Mouse (Mus musculus): ENCODE measurements around the gene Cpz. TPM values are rescaled to one million over a fixed set of nuclear protein-coding genes. Genes with fewer than 3 reads are reported as not detected.

The Cpz gene
- polyA plus RNA-seq, 1 experiment: 1.0 TPM

GRCm38 (mm10) chr5:35562616-35563015 lies 37.1 kb upstream of the Cpz start:
- no peak overlapping the region for H3K27ac ChIP-seq (ENCODE audit: control insufficient read depth, insufficient read depth, low read length)

GRCm38 (mm10) chr5:35559447-35559846 lies 33.9 kb upstream of the Cpz start:
- DNase-seq: no peak
- no peak for TF ChIP-seq CTCF (IDR thresholded peaks at IDR 0.05; ENCODE audit: borderline replicate concordance, control insufficient read depth, extremely low read depth, insufficient read depth, low read length, poor library complexity)
- TF ChIP-seq POLR2A (IDR thresholded peaks at IDR 0.05; ENCODE audit: control insufficient read depth, extremely low read depth, insufficient read depth, low read length, poor library complexity): no peak
- Histone ChIP-seq H3K27ac (ENCODE audit: control insufficient read depth, insufficient read depth, low read length) (no peak overlapping the region), H3K4me3 (ENCODE audit: control insufficient read depth, insufficient read depth, low read length) (no peak overlapping the region), H3K4me1 (replicated peaks; ENCODE audit: control insufficient read depth, insufficient read depth, low read length) (no peaks in the 10 kb centered on the region), H3K36me3 (ENCODE audit: control insufficient read depth, insufficient read depth, low read length) (peaks cover 10% of the 10 kb centered on the region), H3K27me3 (ENCODE audit: control insufficient read depth, insufficient read depth, low read length) (no peaks in the 10 kb centered on the region)
- WGBS: 91% methylated on average over 8 of the region's 8 CpGs

More at GRCm38 (mm10) chr5:35562616-35563015, 37.1 kb upstream of the Cpz start:
- Histone ChIP-seq H3K27me3 (ENCODE audit: control insufficient read depth, insufficient read depth, low read length) (no peaks in the 10 kb centered on the region), H3K4me1 (replicated peaks; ENCODE audit: control insufficient read depth, insufficient read depth, low read length) (no peaks in the 10 kb centered on the region), H3K4me3 (ENCODE audit: control insufficient read depth, insufficient read depth, low read length) (no peak overlapping the region), H3K36me3 (ENCODE audit: control insufficient read depth, insufficient read depth, low read length) (peaks cover 13% of the 10 kb centered on the region)
- 92% methylated on average over 2 of the region's 2 CpGs for WGBS
- no peak for DNase-seq
- TF ChIP-seq POLR2A (IDR thresholded peaks at IDR 0.05; ENCODE audit: control insufficient read depth, extremely low read depth, insufficient read depth, low read length, poor library complexity) (no peak), CTCF (IDR thresholded peaks at IDR 0.05; ENCODE audit: borderline replicate concordance, control insufficient read depth, extremely low read depth, insufficient read depth, low read length, poor library complexity) (no peak)

- WGBS: 93% methylated on average over 13 of the region's 13 CpGs
- no peaks in the 10 kb centered on the region for H3K4me1 ChIP-seq (replicated peaks; ENCODE audit: control insufficient read depth, insufficient read depth, low read length)
- no peaks in the 10 kb centered on the region for H3K27me3 ChIP-seq (ENCODE audit: control insufficient read depth, insufficient read depth, low read length)
- H3K36me3 ChIP-seq (ENCODE audit: control insufficient read depth, insufficient read depth, low read length): peaks cover 2% of the 10 kb centered on the region; the same call in 1 of the 2 replicates
- H3K4me3 ChIP-seq (ENCODE audit: control insufficient read depth, insufficient read depth, low read length): no peak overlapping the region
- TF ChIP-seq CTCF (IDR thresholded peaks at IDR 0.05; ENCODE audit: borderline replicate concordance, control insufficient read depth, extremely low read depth, insufficient read depth, low read length, poor library complexity): no peak
- no peak for TF ChIP-seq POLR2A (IDR thresholded peaks at IDR 0.05; ENCODE audit: control insufficient read depth, extremely low read depth, insufficient read depth, low read length, poor library complexity)
- DNase-seq: no peak
- H3K27ac ChIP-seq (ENCODE audit: control insufficient read depth, insufficient read depth, low read length): no peak overlapping the region
These were observed 32.6 kb upstream of the Cpz start for GRCm38 (mm10) chr5:35557946-35558621.

- Histone ChIP-seq H3K4me3 (ENCODE audit: control insufficient read depth, insufficient read depth, low read length) (no peak overlapping the region), H3K27ac (ENCODE audit: control insufficient read depth, insufficient read depth, low read length) (no peak overlapping the region), H3K4me1 (replicated peaks; ENCODE audit: control insufficient read depth, insufficient read depth, low read length) (no peaks in the 10 kb centered on the region), H3K36me3 (ENCODE audit: control insufficient read depth, insufficient read depth, low read length) (no peaks in the 10 kb centered on the region), H3K27me3 (ENCODE audit: control insufficient read depth, insufficient read depth, low read length) (no peaks in the 10 kb centered on the region)
- TF ChIP-seq CTCF (IDR thresholded peaks at IDR 0.05; ENCODE audit: borderline replicate concordance, control insufficient read depth, extremely low read depth, insufficient read depth, low read length, poor library complexity): no peak
- 93% methylated on average over 7 of the region's 7 CpGs for WGBS
- DNase-seq: no peak
These were observed 30.9 kb upstream of the Cpz start for GRCm38 (mm10) chr5:35556393-35556792.

- Histone ChIP-seq H3K4me1 (replicated peaks; ENCODE audit: control insufficient read depth, insufficient read depth, low read length) (no peaks in the 10 kb centered on the region), H3K36me3 (ENCODE audit: control insufficient read depth, insufficient read depth, low read length) (no peaks in the 10 kb centered on the region), H3K27me3 (ENCODE audit: control insufficient read depth, insufficient read depth, low read length) (no peaks in the 10 kb centered on the region), H3K27ac (ENCODE audit: control insufficient read depth, insufficient read depth, low read length) (no peak overlapping the region), H3K4me3 (ENCODE audit: control insufficient read depth, insufficient read depth, low read length) (no peak overlapping the region)
- no peak for DNase-seq
- TF ChIP-seq CTCF (IDR thresholded peaks at IDR 0.05; ENCODE audit: borderline replicate concordance, control insufficient read depth, extremely low read depth, insufficient read depth, low read length, poor library complexity) (no peak), POLR2A (IDR thresholded peaks at IDR 0.05; ENCODE audit: control insufficient read depth, extremely low read depth, insufficient read depth, low read length, poor library complexity) (no peak)
- WGBS: 85% methylated on average over 4 of the region's 4 CpGs
These were observed 27.5 kb upstream of the Cpz start for GRCm38 (mm10) chr5:35552838-35553539.

- Histone ChIP-seq H3K27me3 (ENCODE audit: control insufficient read depth, insufficient read depth, low read length) (no peaks in the 10 kb centered on the region), H3K36me3 (ENCODE audit: control insufficient read depth, insufficient read depth, low read length) (no peaks in the 10 kb centered on the region), H3K4me1 (replicated peaks; ENCODE audit: control insufficient read depth, insufficient read depth, low read length) (no peaks in the 10 kb centered on the region), H3K4me3 (ENCODE audit: control insufficient read depth, insufficient read depth, low read length) (no peak overlapping the region), H3K27ac (ENCODE audit: control insufficient read depth, insufficient read depth, low read length) (no peak overlapping the region)
- no peak for TF ChIP-seq CTCF (IDR thresholded peaks at IDR 0.05; ENCODE audit: borderline replicate concordance, control insufficient read depth, extremely low read depth, insufficient read depth, low read length, poor library complexity)
- TF ChIP-seq POLR2A (IDR thresholded peaks at IDR 0.05; ENCODE audit: control insufficient read depth, extremely low read depth, insufficient read depth, low read length, poor library complexity): no peak
- WGBS: 53% methylated on average over 7 of the region's 7 CpGs
- DNase-seq: no peak
These were observed 26.6 kb upstream of the Cpz start for GRCm38 (mm10) chr5:35551855-35552837.
